Mouse (Mus musculus): Measurements from ENCODE around the gene Ppp1r14a. TPM values are rescaled to one million over a fixed set of nuclear protein-coding genes. Genes with fewer than 3 reads are reported as not detected.

Gene Ppp1r14a
- polyA plus RNA-seq, 1 experiment, result 5.0 TPM

DNA sequence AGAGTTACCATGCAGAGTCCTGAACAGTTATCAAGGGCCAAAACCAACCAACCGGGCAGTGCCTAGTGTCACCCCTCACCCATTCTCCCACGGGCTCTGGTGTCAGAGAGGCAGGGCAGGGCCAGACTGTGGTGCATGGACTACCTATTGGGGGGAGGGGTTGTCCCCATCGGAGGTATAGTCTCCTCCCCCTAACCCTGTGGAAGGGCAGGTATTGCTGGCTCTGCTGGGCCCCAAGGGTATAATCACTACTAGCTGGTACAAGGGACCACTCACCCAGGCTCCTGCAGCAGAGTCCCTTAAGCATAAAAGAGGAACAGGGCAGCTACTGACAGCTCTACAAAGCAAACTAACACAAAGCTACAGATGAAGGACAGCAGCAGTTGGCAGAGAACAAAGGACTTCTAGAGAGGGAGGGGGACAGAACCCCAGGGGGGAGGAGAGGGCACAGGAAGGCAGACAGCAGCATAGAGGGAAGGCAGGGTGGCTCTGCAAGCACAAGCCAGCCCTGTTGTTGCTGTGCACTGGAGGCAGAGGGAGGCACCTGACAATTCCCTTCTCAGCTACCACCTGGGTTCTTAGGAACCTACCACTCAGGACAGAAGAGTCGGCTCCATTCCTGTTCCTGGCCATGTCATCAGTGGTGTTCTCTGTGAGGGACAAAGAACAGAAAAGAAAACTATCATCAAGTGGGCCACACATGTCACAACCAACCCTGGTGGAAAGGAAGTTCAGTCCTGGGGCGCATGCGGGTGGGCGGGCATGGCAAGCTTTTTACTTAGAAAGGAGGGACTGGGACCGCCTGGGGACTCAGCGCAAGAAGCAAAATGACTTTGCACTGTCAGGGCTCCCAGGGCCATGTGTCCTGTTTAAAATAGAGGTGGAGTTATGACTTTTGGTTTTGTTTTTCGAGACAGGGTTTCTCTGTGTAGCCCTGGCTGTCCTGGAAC lies 29.1 kb upstream of the Ppp1r14a start:
- peak; percentile 70 for DNase-seq (ENCODE audit: low read depth)
- no peak for TF ChIP-seq POLR2A (IDR thresholded peaks at IDR 0.05; ENCODE audit: borderline replicate concordance, extremely low read depth, insufficient read depth, insufficient read length, poor library complexity, severe bottlenecking)
- no peak for TF ChIP-seq CTCF (IDR thresholded peaks at IDR 0.05; ENCODE audit: borderline replicate concordance, extremely low read depth, insufficient read depth, insufficient read length)

DNA sequence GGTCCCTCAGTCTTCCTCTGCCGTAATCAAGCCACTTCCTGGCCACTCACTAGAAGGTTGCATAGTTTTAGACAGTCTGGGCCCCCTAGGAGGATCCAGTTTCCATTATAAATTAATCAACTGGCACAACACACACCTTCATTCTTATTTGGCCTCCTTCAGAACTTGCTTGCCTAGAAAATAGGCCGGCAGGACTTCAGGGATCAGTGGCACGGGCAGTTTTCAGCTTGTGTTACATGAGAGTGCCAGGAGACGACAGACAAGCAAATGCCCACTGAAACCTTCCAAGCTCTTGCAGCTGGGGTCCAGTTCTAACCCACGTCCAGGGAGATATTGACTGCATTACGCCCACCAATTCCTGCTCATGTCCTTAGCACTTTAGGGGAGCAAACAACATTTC lies 27.0 kb upstream of the Ppp1r14a start:
- no peak for DNase-seq (ENCODE audit: low read depth)
- TF ChIP-seq POLR2A (IDR thresholded peaks at IDR 0.05; ENCODE audit: borderline replicate concordance, extremely low read depth, insufficient read depth, insufficient read length, poor library complexity, severe bottlenecking) (no peak), CTCF (IDR thresholded peaks at IDR 0.05; ENCODE audit: borderline replicate concordance, extremely low read depth, insufficient read depth, insufficient read length) (no peak)

DNA sequence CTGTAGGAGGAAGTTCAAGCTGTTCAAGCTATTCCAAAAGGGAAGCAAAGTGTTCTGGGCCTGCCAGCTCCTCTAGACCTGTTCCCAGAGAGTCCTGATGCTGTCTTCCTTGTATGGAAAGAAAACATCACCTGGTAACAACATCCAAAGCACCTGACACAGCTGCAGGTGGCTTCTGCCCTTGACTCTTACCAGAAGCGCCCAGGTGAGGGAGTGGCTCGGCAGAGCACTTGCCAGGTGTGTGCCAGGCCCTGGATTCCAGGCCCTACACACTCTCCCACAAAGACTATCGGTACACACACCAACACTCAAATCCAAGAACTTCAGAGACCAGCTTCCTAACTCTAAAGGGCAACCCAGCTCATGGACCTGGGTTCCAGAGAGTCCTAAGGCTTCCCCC lies 25.3 kb upstream of the Ppp1r14a start:
- TF ChIP-seq CTCF (IDR thresholded peaks at IDR 0.05; ENCODE audit: borderline replicate concordance, extremely low read depth, insufficient read depth, insufficient read length), result no peak
- DNase-seq (ENCODE audit: low read depth), result no peak

DNA sequence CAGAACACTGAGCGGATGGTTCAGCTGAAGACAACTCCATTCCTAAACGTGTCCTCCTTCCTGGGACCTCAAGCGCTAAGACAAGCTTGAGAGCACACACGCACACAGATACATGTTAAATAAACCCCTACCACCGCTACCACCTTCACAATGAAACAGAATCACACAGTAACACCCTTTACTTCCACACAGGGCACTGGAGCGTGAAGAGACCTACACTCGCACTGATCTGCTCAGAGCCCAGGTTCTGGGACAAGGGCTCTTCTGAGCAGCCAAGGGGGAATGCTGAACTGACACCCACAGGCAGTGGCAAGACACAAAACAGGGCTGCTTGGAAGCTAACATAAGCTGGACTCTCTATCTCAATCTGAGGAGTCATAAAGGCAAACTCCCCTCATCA lies 23.5 kb upstream of the Ppp1r14a start:
- DNase-seq (ENCODE audit: low read depth), result no peak
- TF ChIP-seq POLR2A (IDR thresholded peaks at IDR 0.05; ENCODE audit: borderline replicate concordance, extremely low read depth, insufficient read depth, insufficient read length, poor library complexity, severe bottlenecking) (no peak), CTCF (IDR thresholded peaks at IDR 0.05; ENCODE audit: borderline replicate concordance, extremely low read depth, insufficient read depth, insufficient read length) (no peak)

DNA sequence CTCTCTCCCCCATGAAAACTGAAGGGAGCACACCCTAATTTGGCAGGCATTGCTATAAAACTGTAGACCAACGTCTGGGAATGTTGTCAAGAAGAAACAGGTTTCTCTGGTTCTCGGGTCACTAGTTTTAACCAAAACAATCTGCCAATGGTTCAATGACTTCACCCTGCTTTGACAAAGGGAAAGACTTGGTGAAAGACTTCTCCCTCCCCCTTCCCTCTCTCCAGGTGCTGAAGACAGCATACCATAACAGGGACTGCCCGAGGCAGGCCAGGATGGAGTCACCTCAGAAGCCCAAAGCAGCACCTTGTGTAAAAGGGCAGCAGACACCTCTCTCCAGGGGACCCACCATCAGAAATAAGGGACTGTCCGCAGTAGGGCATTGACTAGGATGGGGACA lies 22.2 kb upstream of the Ppp1r14a start:
- no peak for DNase-seq (ENCODE audit: low read depth)
- no peak for TF ChIP-seq CTCF (IDR thresholded peaks at IDR 0.05; ENCODE audit: borderline replicate concordance, extremely low read depth, insufficient read depth, insufficient read length)
- no peak for TF ChIP-seq POLR2A (IDR thresholded peaks at IDR 0.05; ENCODE audit: borderline replicate concordance, extremely low read depth, insufficient read depth, insufficient read length, poor library complexity, severe bottlenecking)

DNA sequence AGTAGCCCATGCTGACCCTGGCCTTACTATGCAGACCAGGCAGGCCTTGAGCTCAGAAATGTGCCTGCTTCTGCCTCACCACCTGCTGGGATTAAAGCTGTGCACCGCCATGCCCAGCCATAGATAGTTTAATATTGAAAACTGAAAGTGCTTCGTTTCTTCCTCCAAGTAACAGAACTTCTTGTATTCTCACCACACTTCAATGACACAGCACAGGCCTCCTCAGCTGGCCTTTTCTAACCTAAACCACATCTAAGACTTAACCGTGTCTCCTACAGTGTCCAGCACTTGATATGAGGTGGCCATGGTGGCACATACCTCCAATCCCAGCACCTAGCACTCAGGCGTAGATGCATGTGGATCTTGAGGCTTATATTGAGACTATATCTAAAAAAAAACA lies 18.7 kb upstream of the Ppp1r14a start:
- no peak for TF ChIP-seq CTCF (IDR thresholded peaks at IDR 0.05; ENCODE audit: borderline replicate concordance, extremely low read depth, insufficient read depth, insufficient read length)
- TF ChIP-seq POLR2A (IDR thresholded peaks at IDR 0.05; ENCODE audit: borderline replicate concordance, extremely low read depth, insufficient read depth, insufficient read length, poor library complexity, severe bottlenecking), result no peak
- no peak for DNase-seq (ENCODE audit: low read depth)

DNA sequence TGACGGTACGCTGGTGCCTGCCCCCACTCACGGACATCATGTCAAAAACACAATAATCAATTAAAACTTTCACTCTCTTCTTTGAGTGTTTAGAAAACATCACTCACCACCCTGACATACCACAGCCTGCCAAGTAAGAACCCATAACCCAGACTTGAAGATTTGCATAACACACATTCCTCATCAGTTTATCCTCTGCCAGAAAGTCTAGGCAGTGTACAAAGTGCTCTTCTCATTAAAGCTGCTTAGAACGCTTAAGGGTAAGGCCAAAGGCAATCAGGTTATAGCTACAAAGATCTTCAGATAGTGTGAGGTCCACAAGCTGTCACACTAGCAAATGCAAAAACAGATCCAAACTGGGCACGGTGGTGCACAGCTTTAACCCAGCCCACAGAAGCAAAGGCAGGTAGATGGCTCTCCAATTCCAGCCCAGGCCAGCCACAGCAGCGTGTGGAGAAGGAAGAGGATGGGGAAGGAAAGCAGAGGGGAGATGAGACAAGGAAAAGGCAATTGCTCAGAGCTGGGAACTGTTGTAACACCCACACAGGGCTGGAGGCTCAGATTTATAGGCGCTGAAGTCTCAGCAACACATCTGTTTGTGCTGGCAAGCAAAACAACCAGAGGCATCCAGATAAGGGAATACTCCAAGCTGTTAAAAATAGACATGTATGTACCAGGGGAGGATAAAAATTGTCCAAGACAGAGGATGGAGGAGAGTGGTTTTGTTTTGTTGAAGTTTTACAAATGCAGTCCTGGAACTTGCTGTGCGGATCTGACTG lies 17.2 kb upstream of the Ppp1r14a start:
- TF ChIP-seq POLR2A (IDR thresholded peaks at IDR 0.05; ENCODE audit: borderline replicate concordance, extremely low read depth, insufficient read depth, insufficient read length, poor library complexity, severe bottlenecking) (no peak), CTCF (IDR thresholded peaks at IDR 0.05; ENCODE audit: borderline replicate concordance, extremely low read depth, insufficient read depth, insufficient read length) (no peak)
- no peak for DNase-seq (ENCODE audit: low read depth)

DNA sequence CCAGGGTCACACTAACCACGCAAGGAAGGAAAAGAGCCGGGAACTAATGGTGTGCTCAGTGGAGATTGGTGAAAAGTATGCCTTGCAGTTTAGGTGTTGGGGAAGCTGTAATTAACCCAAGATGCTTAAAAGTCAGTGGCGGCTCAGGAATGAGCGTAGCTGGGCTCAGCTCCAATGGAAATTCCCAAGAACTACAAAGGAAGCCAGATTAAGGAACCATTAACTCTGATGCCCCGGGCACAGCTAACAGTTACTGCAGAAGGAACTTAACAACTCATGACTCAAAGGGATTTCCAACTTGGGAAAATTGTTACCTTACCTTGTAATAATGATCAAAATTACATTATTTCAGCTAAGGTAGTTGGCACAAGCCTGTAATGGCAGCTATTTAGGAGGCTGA lies 12.4 kb upstream of the Ppp1r14a start:
- DNase-seq (ENCODE audit: low read depth), result no peak
- TF ChIP-seq CTCF (IDR thresholded peaks at IDR 0.05; ENCODE audit: borderline replicate concordance, extremely low read depth, insufficient read depth, insufficient read length) (no peak), POLR2A (IDR thresholded peaks at IDR 0.05; ENCODE audit: borderline replicate concordance, extremely low read depth, insufficient read depth, insufficient read length, poor library complexity, severe bottlenecking) (no peak)

DNA sequence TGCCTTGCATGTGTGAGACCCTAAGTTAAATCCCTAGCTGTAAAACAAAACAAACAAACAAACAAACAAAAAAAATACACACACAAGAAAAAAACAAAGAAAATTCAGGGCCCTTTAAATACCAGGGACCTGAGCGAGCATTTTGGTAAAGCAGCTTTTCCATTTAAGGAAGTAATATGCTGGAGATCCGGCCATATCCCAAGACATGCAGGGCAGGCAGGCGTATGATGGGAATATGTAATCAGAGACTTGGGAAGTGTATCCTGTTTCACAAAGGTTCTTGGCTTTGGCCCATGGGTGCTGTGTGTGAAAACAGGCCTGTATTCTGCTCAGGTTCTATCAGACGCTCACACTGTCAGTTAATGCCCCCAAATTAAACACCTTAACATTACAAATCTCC lies 11.6 kb upstream of the Ppp1r14a start:
- no peak for DNase-seq (ENCODE audit: low read depth)
- TF ChIP-seq POLR2A (IDR thresholded peaks at IDR 0.05; ENCODE audit: borderline replicate concordance, extremely low read depth, insufficient read depth, insufficient read length, poor library complexity, severe bottlenecking), result no peak
- no peak for TF ChIP-seq CTCF (IDR thresholded peaks at IDR 0.05; ENCODE audit: borderline replicate concordance, extremely low read depth, insufficient read depth, insufficient read length)

DNA sequence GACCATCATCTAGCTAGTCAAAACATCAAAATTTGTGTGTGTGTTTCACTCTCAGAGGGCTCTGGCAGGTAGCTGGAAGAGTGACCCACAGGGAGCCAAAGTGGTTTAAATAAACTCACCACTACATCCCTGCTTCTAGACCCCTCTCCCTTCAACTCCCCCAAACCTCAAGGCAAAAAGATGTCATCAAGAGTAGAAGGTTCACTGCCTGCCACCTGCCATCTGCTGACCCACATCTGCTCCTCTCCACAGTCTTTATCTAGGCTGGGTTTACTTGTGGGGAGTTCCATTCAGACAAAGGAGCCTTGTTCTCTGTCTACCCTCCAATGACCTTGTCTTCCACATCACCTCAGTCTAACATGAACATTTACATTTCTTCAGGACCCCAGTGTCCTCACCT lies 9.8 kb upstream of the Ppp1r14a start:
- no peak for DNase-seq (ENCODE audit: low read depth)
- TF ChIP-seq CTCF (IDR thresholded peaks at IDR 0.05; ENCODE audit: borderline replicate concordance, extremely low read depth, insufficient read depth, insufficient read length) (no peak), POLR2A (IDR thresholded peaks at IDR 0.05; ENCODE audit: borderline replicate concordance, extremely low read depth, insufficient read depth, insufficient read length, poor library complexity, severe bottlenecking) (no peak)

DNA sequence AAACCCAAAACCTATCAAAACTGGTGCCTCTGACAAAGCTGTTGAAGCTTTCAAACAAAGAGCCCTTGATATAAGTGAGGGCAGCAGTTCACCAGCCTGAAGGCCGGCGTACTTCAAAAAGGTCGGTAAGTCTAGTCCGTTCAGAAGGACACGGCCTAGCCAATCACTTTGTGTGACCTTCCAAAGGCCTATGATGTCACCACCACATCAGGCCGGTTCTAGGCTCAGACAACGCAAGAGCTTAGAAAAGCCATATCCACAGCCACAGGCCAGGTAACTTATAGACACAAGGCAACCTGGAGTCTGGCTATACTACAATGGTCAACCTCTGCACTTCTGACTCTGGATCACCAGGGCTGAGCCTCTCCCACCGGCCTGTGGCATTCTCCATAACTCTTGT lies 9.2 kb upstream of the Ppp1r14a start:
- no peak for DNase-seq (ENCODE audit: low read depth)
- TF ChIP-seq POLR2A (IDR thresholded peaks at IDR 0.05; ENCODE audit: borderline replicate concordance, extremely low read depth, insufficient read depth, insufficient read length, poor library complexity, severe bottlenecking) (no peak), CTCF (IDR thresholded peaks at IDR 0.05; ENCODE audit: borderline replicate concordance, extremely low read depth, insufficient read depth, insufficient read length) (no peak)
